Comparison of ENCODE assay signal across 16 mouse cellular contexts in genomic region chr7:101155284-101155683, GRCm38 (mm10).
"Had no signal": no experiment of that assay in that cellular context is flagged by ENCODE, and none has a peak within 500 bp of the region (broad histone marks: within the 10 kb centered on the region; RNA-seq: fewer than 3 reads in every experiment).

No protein-coding gene starts in this region.

- H3K27me3 ChIP-seq: intestine, embryonic 15.5 days; limb, embryonic 12.5 days; liver, embryonic 13.5 days; midbrain, embryonic 15.5 days; neural tube, embryonic 13.5 days had no signal

- H3K4me1 ChIP-seq: intestine, embryonic 15.5 days; limb, embryonic 12.5 days; liver, embryonic 13.5 days had no signal

- H3K4me3 ChIP-seq: intestine, embryonic 15.5 days; layer of hippocampus, adult 2 months; limb, embryonic 12.5 days; liver, embryonic 13.5 days; midbrain, embryonic 10.5 days; midbrain, embryonic 15.5 days; neural tube, embryonic 13.5 days had no signal

- H3K9ac ChIP-seq: hindbrain, embryonic 14.5 days; intestine, embryonic 15.5 days; limb, embryonic 12.5 days; liver, embryonic 13.5 days; liver, postnatal 0 days; midbrain, embryonic 15.5 days; neural tube, embryonic 13.5 days had no signal

- ATAC-seq: intestine, embryonic 15.5 days; liver, postnatal 0 days; midbrain, embryonic 15.5 days had no signal

- DNase-seq: kidney, postnatal 25 days; liver; liver, embryonic 13.5 days; liver, postnatal 0 days; retina, postnatal 1 day; right cerebral cortex, postnatal 4 days; spleen, adult 18-20 months; thymus, adult 2 months; thymus, postnatal 25 days had no signal

- H3K27ac ChIP-seq: hindbrain, embryonic 14.5 days; intestine, embryonic 15.5 days; layer of hippocampus, adult 2 months; limb, embryonic 12.5 days; liver, embryonic 13.5 days; midbrain, embryonic 10.5 days; midbrain, embryonic 15.5 days; neural tube, embryonic 13.5 days had no signal

- H3K36me3 ChIP-seq: intestine, embryonic 15.5 days; limb, embryonic 12.5 days; liver, embryonic 13.5 days; midbrain, embryonic 10.5 days; midbrain, embryonic 15.5 days; neural tube, embryonic 13.5 days had no signal

- H3K9me3 ChIP-seq: intestine, embryonic 15.5 days; limb, embryonic 12.5 days; liver, embryonic 13.5 days; midbrain, embryonic 10.5 days; midbrain, embryonic 15.5 days; neural tube, embryonic 13.5 days had no signal

- H3K4me2 ChIP-seq: hindbrain, embryonic 14.5 days; intestine, embryonic 15.5 days; limb, embryonic 12.5 days; liver, embryonic 13.5 days; midbrain, embryonic 15.5 days; neural tube, embryonic 13.5 days had no signal
